Mouse (Mus musculus): Measurements from ENCODE around the gene Scfd2.

DNA sequence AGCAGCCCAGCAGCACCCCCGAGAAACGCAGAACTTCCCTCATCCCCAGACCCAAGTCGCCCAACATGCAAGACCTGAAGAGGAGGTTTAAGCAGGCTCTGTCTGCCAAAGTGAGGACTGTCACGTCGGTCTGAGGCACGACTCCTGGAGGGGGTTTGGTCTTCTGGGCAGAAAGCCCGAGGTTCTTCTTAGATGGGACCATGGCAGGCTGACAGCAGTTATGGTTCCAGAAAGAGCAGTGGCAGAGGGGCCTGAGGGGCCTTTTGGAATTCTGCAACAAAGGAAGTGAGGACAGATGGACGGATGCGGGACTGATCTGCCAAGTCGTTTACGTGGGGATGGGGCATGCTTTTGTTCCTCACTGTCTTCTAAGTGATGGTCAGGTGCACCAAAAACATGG is 333.1 kb downstream of the Scfd2 start:
- TF ChIP-seq CTCF (IDR thresholded peaks at IDR 0.05; ENCODE audit: low read depth, low read length) (no peak), POLR2A (IDR thresholded peaks at IDR 0.05; ENCODE audit: borderline replicate concordance, low read depth, low read length) (no peak)
